Mouse (Mus musculus) embryonic facial prominence, embryonic 13.5 days (tissue): ENCODE results near the gene Adh1. TPM values are rescaled to one million over a fixed set of nuclear protein-coding genes. Genes with fewer than 3 reads are reported as not detected.

ENCODE experiments used
- ATAC-seq: fragments of 200-750 bp; cut with Nextera tagmentation; 2 replicates; pipeline ENCODE4 v1.8.0; 2017; ENCODE audit warnings: low read depth; ENCODE audit not compliant: insufficient number of reproducible peaks, insufficient read depth, low FRiP score, low TSS enrichment
- H3K27ac ChIP-seq: fragments of 300-500 bp; sonication (generic); 2 replicates; pipeline ENCODE4 v1.5.1; 2015; ENCODE audit warnings: moderate library complexity, mild to moderate bottlenecking, inconsistent platforms
- H3K27me3 ChIP-seq: fragments of 300-500 bp; sonication (generic); 2 replicates; pipeline ENCODE4 v1.6.1; 2015; ENCODE audit warnings: mild to moderate bottlenecking, inconsistent platforms
- H3K36me3 ChIP-seq: fragments of 300-500 bp; sonication (generic); 2 replicates; pipeline ENCODE4 v1.6.1; 2015; ENCODE audit warnings: mild to moderate bottlenecking, inconsistent platforms
- H3K4me1 ChIP-seq: fragments of 300-500 bp; sonication (generic); 2 replicates; pipeline ENCODE4 v1.6.1; 2015; ENCODE audit warnings: inconsistent platforms
- H3K4me2 ChIP-seq: fragments of 300-500 bp; sonication (generic); 2 replicates; pipeline ENCODE4 v1.6.1; 2015; ENCODE audit warnings: moderate library complexity, mild to moderate bottlenecking, inconsistent platforms
- H3K4me3 ChIP-seq: fragments of 300-500 bp; sonication (generic); 2 replicates; pipeline ENCODE4 v1.5.1; 2015; ENCODE audit warnings: mild to moderate bottlenecking, inconsistent platforms
- H3K9ac ChIP-seq: fragments of 300-500 bp; sonication (generic); 2 replicates; pipeline ENCODE4 v1.6.1; 2015; ENCODE audit warnings: mild to moderate bottlenecking, inconsistent platforms
- H3K9me3 ChIP-seq: fragments of 300-500 bp; sonication (generic); 2 replicates; pipeline ENCODE4 v1.6.1; 2016; ENCODE audit warnings: inconsistent platforms
- WGBS: fragments of 180-500 bp; shearing (Covaris S2); methylation state at CpG from one replicate; pipeline ENCODE4 v1.1.7; 2015; ENCODE audit warnings: mixed read lengths; 5-methylcytosine and 5-hydroxymethylcytosine counted together
- polyA plus RNA-seq: library from polyadenylated mRNA; unstranded; fragments of >200 nt; fragmentation: Nextera tagmentation; extraction: Ambion mirVana; gene quantifications from 2 replicates; pipeline ENCODE4 v1.2.1, GENCODE M21; 2015

The Adh1 gene
- polyA plus RNA-seq, 1 experiment from 2014 or later = 7.1 TPM

DNA sequence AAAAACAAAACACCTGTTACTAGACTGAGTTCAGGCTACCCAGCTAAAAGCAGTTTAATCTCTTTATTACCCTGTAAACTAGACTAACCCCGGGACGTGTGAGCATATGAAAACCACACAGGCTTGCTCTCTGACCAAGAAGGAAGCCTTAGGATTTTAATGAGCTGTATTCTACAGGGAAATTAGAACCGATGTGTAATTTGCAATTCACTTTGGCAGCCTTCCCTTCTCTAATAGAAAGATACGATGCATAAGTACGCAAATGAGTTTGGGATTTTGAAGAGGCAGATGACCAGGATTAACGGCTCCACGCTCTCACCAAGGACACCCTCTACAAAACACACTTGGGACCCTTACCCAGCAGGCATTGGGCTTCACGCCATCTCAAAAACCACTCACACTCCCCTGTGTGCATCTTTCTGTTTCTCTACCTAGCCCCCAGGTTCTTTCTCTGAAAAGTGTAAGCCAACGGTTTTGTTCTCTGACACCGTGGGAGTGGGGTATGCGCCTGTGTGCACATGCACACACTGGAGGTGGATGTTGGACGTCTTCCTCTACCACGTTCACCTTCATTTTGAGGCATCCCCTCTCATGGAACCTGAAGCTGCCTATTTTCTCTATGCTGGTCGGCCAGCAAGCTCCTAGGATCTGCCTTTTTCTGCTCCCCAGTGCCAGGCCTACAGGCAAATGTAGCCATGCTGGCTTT, 18.6 kb upstream of the Adh1 start:
- WGBS = 76% methylated on average over 14 of the region's 14 CpGs
- Histone ChIP-seq H3K9ac (no peak overlapping the region), H3K4me1 (0 out of 2 replicates have a peak, but pooled peaks cover 3% of the 10 kb centered on the region), H3K9me3 (no peaks in the 10 kb centered on the region), H3K4me3 (no peak overlapping the region), H3K36me3 (no peaks in the 10 kb centered on the region), H3K4me2 (no peak overlapping the region), H3K27me3 (no peaks in the 10 kb centered on the region), H3K27ac (no peak overlapping the region)
- no peak for ATAC-seq

DNA sequence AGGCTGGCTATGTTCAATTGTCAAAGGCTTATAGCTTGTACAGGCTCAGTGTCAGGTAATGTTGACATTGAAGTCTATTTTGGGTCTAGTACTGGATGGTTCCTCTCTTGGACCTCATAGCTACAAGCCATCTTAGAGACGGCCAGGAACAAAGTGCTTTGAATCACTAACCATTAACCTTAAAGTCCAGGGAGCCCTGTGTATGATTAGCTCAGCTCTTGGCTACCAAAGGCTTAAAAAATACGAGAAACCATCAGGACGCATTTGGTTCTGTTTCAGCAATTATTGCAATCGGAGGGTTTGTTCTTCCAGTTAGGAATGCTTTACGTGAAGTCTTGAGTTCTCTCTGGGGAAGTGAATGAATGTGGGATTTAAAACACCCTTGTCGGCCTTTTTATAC, 17.9 kb upstream of the Adh1 start:
- no peaks in the 10 kb centered on the region for H3K36me3 ChIP-seq
- no peaks in the 10 kb centered on the region for H3K9me3 ChIP-seq
- H3K4me2 ChIP-seq = no peak overlapping the region
- no peak overlapping the region for H3K9ac ChIP-seq
- peaks cover 4% of the 10 kb centered on the region; the same call in 1 of the 2 replicates for H3K4me1 ChIP-seq
- WGBS = 78% methylated on average over 6 of the region's 6 CpGs
- no peak for ATAC-seq
- H3K4me3 ChIP-seq = no peak overlapping the region
- no peak overlapping the region for H3K27ac ChIP-seq
- no peaks in the 10 kb centered on the region for H3K27me3 ChIP-seq

DNA sequence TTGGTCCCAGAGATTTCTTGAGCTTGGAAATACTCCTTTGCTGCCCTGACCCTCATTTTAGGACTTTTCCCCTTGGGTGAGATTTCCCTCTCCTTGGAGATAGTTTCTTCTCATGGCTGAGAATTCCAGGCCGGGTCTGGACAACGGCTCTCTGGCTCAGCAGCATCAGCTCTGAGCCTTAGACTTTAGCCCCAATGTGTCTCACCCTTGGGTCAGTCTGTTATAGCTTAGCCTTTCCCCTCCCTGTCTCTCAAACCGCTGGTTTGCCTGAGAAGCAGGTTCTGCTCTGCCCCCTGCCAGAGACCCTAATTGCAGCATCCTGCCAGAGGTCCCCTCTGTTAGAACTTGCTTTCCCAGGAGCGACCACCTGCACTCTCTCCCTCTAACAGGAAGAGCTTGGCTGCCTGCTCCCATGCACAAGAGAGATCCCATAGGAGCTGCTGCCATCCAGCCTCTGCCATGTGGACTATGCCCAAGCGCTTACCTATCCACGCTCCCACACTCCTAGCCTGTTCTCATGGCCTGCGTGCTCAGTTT, 16.4 kb upstream of the Adh1 start:
- no peaks in the 10 kb centered on the region for H3K36me3 ChIP-seq
- ATAC-seq = no peak
- H3K4me1 ChIP-seq = peaks cover 4% of the 10 kb centered on the region; the same call in 1 of the 2 replicates
- H3K9me3 ChIP-seq = no peaks in the 10 kb centered on the region
- no peaks in the 10 kb centered on the region for H3K27me3 ChIP-seq
- H3K4me3 ChIP-seq = no peak overlapping the region
- 78% methylated on average over 7 of the region's 7 CpGs for WGBS
- no peak overlapping the region for H3K9ac ChIP-seq
- H3K27ac ChIP-seq = no peak overlapping the region
- no peak overlapping the region for H3K4me2 ChIP-seq

DNA sequence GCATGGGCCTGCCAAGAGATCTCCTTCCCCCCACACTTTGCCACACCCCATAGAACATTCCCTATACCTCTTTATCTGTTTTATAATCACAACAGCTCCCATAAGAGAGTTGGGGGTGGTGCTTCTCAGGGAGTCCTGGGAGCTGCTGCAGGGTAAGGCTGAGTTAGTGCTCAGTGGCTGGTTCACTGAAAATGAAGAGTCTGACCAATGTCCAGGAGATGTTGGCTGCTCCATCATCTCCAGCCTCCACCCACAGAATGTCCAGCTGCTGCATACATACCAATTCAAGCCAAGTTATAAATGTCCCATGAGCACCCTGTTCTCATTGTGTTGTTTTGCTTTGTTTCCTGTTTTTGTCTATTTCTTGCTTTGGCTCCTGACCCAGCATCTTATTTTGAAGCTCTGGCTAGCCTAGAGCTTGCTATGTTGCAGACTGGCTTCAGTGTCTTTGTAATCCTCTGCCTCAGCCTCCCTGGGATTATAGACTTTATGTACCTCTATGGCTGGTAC, 14.2 kb upstream of the Adh1 start:
- ATAC-seq = no peak
- Histone ChIP-seq H3K9me3 (no peaks in the 10 kb centered on the region), H3K4me2 (no peak overlapping the region), H3K27ac (no peak overlapping the region), H3K4me3 (no peak overlapping the region), H3K4me1 (peaks cover 4% of the 10 kb centered on the region; the same call in 1 of the 2 replicates), H3K36me3 (no peaks in the 10 kb centered on the region), H3K27me3 (no peaks in the 10 kb centered on the region), H3K9ac (no peak overlapping the region)

DNA sequence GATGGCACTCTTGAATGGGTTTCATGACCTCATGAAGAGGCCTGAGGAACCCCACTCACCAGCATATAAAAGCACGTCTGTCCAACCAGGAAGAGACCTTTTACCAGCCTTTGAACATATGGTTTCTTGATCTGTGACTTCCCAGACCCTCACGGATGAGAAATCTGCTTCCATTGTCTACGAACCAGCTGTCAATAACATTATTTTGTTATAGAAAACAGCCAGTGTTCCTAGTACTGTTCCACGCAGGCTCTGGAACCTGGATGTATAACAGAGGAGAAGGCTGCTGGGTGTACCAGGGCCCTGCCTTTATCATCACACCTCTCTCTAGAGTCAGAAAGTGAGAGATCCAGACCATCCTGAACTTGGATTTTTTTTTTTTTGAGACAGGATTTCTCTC, 13.6 kb upstream of the Adh1 start:
- no peak for ATAC-seq
- H3K4me1 ChIP-seq = peaks cover 4% of the 10 kb centered on the region; the same call in 1 of the 2 replicates
- no peak overlapping the region for H3K9ac ChIP-seq
- no peak overlapping the region for H3K4me3 ChIP-seq
- 62% methylated on average over 4 of the region's 4 CpGs for WGBS
- no peak overlapping the region for H3K4me2 ChIP-seq
- no peaks in the 10 kb centered on the region for H3K36me3 ChIP-seq
- no peak overlapping the region for H3K27ac ChIP-seq
- no peaks in the 10 kb centered on the region for H3K9me3 ChIP-seq
- no peaks in the 10 kb centered on the region for H3K27me3 ChIP-seq

DNA sequence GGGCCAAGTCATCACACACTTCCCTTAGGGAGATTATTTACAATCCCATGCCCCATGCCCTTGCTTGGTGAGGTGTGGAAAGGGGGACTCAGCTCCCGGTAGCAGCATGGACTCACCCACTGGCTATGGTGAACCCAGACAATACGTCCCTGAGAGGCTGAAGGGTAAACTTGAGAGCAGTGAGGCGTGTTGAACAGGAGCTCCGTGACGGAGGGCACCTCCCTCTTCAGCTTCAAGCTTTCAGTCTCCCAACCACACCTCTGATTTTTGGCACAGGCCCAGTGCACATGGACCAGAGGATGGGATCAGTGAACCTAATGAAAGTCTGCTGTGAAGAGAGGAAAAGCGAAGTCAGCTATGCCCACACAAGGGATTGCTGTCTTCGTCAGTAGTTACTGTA, 12.8 kb upstream of the Adh1 start:
- Histone ChIP-seq H3K4me3 (no peak overlapping the region), H3K36me3 (no peaks in the 10 kb centered on the region), H3K4me1 (peaks cover 7% of the 10 kb centered on the region; the same call in 1 of the 2 replicates), H3K9me3 (no peaks in the 10 kb centered on the region), H3K27ac (no peak overlapping the region), H3K27me3 (no peaks in the 10 kb centered on the region), H3K9ac (no peak overlapping the region), H3K4me2 (no peak overlapping the region)
- 64% methylated on average over 7 of the region's 7 CpGs for WGBS
- peak; percentile 26; the same call in 1 of the 2 replicates for ATAC-seq

DNA sequence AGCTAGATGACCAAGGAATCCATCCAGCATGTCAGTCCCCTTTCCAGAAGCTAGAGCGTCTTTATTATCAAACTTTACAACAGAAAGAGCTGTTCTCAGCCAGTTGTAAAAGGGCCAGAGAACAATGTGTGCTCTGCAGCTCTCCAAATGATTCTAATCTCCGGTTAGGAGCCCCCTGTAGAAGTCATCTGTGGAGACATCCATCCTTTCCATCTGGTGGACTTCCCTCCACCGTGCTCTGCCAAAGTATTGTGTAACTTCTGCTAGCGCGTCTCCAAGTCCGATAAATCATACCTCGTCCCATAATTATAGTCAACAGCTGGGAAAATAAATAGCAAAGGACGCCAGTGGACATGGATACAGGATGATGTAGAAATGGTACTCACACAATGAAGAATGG, 12.0 kb upstream of the Adh1 start:
- no peak for ATAC-seq
- H3K27ac ChIP-seq = no peak overlapping the region
- WGBS = 90% methylated on average over 8 of the region's 8 CpGs

DNA sequence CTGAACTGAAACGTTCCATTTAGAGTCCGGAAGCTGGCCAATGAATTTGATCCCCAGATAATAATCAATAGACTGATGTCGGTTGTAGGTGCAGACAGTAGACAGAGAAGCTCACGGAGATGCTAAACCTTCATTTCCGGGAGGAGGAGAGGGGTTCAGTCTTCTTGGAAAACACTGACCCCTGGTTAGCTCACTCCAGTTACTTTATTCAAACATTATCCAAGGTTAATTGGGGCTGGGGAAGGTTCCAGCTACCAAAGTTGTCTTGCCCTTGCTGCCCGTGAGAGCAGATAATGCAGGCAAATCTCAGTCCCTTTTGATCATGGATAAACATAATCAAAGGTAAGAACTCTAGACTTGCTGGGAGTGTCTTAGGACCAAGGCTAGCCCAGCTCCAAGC, 9.6 kb upstream of the Adh1 start:
- Histone ChIP-seq H3K27me3 (no peaks in the 10 kb centered on the region), H3K9ac (no peak overlapping the region), H3K9me3 (no peaks in the 10 kb centered on the region), H3K36me3 (no peaks in the 10 kb centered on the region), H3K4me2 (no peak overlapping the region), H3K4me3 (no peak overlapping the region), H3K4me1 (peaks cover 7% of the 10 kb centered on the region; the same call in 1 of the 2 replicates), H3K27ac (no peak overlapping the region)
- no peak for ATAC-seq
- 81% methylated on average over 6 of the region's 6 CpGs for WGBS

More for the DNA sequence above, 12.0 kb upstream of the Adh1 start:
- no peaks in the 10 kb centered on the region for H3K27me3 ChIP-seq
- H3K4me2 ChIP-seq = no peak overlapping the region
- H3K9me3 ChIP-seq = no peaks in the 10 kb centered on the region
- no peak overlapping the region for H3K9ac ChIP-seq
- peaks cover 7% of the 10 kb centered on the region; the same call in 1 of the 2 replicates for H3K4me1 ChIP-seq
- H3K4me3 ChIP-seq = no peak overlapping the region
- no peaks in the 10 kb centered on the region for H3K36me3 ChIP-seq

DNA sequence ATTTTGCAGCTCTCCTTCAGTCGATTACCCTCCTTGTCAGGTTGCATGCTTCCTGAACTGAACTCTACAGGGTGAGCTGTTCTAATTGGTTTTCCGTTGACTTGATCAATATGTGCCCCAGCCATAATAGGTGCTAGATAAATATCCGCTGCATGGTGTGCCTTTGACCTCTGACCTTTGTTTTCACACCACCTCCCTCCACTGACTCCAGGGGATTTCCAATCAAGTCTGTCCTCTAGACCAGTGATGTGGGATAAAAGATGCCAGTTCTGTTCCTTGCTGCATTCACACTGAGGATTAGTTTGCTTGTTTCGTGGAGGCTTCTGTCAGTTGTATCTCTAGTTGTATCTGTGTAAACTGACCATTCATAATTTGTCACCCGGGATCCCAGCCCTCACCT, 6.6 kb upstream of the Adh1 start:
- Histone ChIP-seq H3K4me2 (no peak overlapping the region), H3K4me3 (no peak overlapping the region), H3K27ac (no peak overlapping the region), H3K4me1 (peaks cover 4% of the 10 kb centered on the region; the same call in 1 of the 2 replicates), H3K9me3 (no peaks in the 10 kb centered on the region), H3K9ac (no peak overlapping the region), H3K36me3 (no peaks in the 10 kb centered on the region), H3K27me3 (no peaks in the 10 kb centered on the region)
- 65% methylated on average over 5 of the region's 5 CpGs for WGBS
- 0 out of 2 replicates have a peak, but pooled peaks have one; percentile 6 for ATAC-seq

DNA sequence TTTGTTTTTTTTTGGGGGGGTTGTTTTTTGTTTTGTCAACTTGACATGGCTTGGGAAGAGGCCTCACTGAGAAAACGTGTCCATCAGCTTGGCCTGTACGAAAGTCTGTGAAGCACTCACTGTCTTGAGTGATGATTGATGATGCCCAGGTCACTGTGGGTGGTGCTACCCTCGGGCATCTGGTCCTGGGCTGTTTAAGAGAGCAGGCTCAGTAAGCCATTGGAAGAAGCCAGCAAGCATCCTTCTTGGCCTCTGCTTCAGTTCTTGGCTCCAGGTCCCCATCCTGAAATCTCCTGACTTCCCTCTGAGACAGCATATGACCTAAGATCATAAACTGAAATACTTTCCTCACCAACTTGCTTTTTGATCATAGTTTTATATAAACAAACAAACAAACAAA, 5.4 kb upstream of the Adh1 start:
- 70% methylated on average over 3 of the region's 3 CpGs for WGBS

DNA sequence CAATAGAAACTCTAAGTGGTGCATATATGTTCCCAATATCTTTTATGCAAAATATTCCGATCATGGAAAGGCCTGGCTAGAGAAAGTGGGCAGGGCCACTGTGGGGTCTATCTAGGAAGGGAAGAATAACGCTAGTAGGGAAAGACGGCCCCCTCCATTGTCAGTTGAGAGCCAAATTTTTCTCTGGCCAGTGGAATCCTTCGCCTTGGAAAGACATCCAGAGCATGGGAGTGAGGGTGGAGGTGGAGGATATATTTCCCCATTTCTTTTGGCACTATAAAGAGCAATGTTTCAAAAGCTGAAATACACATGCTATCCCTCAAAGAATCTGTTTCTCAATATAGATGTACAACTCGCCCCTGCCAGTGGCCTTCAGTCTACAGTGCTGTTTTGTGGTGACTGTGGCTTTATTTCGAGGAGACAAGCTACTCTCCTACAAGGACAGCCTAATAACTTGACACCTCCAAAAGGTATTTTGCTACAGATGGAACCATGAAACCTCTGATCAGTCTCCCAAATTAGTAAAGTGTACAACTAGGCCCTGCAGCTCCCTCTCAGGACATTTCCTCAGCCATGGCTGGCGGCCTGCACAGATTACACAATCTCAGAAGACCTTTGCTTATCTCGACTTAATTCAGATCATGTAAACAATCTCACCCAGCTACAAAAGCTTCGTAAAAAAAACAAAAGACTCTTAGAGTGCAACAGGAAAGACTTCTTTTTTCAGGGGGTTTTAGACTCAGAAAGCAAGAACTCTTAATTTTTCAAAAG, 4.8 kb upstream of the Adh1 start:
- no peak for ATAC-seq
- no peaks in the 10 kb centered on the region for H3K9me3 ChIP-seq
- peaks cover 4% of the 10 kb centered on the region; the same call in 1 of the 2 replicates for H3K4me1 ChIP-seq
- no peaks in the 10 kb centered on the region for H3K27me3 ChIP-seq
- no peak overlapping the region for H3K9ac ChIP-seq
- H3K4me2 ChIP-seq = no peak overlapping the region
- WGBS = 80% methylated on average over 9 of the region's 9 CpGs
- H3K4me3 ChIP-seq = no peak overlapping the region
- H3K27ac ChIP-seq = no peak overlapping the region
- H3K36me3 ChIP-seq = no peaks in the 10 kb centered on the region

More for the DNA sequence above, 5.4 kb upstream of the Adh1 start:
- Histone ChIP-seq H3K4me3 (no peak overlapping the region), H3K36me3 (no peaks in the 10 kb centered on the region), H3K9me3 (no peaks in the 10 kb centered on the region), H3K4me2 (no peak overlapping the region), H3K27me3 (no peaks in the 10 kb centered on the region), H3K4me1 (peaks cover 4% of the 10 kb centered on the region; the same call in 1 of the 2 replicates), H3K27ac (no peak overlapping the region), H3K9ac (no peak overlapping the region)
- ATAC-seq = no peak
